Mouse (Mus musculus): ENCODE results near the gene Dock4.

The Dock4 gene

DNA sequence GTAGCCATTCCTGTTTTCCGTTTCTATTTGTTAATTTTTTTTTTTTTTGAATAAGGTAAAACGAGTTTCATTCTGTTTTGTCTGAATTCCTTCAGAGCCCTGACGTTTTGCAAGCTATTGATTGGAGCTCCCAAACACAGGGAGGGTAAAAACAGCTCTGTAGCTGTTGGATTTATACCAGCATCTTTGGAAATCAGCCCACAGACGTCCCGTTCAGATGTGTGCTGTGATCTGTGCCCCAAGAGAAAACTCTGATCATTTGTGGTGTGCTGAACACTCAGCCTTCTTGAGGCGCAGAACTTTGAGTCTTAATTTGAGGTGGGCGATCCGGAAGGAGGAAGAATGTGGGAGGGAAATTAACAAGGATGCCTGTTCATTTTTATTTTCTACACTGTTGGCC is 62.7 kb downstream of the Dock4 start:
- no peak for DNase-seq (ENCODE audit: extremely low spot score)

DNA sequence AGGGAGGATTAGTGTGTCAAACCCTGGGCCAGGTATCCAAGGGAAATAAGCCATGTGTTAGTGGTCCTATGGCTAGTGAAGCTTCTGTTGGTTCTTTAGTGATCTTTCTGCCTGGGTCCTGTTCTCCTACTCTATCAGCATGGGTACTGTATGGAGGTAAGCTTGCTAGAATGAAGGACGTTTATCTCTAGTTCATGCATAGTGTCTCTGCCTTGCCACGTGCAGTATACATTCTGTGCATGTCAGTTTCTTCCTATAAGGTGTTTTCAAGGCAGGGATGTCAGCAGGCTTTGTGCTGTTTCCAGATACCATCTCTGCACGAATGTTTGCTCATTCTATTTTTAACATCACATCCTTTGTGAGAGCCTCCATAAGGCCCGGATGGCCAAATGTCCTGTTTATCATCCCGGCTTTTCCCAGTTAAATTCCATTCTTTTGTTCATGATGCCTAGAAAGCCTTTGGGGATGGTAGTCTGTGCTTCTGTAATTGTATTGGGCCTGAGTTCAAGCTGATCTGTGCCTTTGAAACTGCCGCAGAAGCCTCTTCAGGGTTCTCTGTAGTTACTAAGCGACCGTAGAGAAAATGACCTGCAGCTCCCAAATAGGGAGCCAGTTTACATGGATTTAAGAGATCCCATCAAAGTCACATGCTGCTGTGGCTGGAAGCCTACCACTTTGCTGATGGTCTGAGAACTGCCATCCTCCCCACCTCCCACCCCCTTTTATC is 66.1 kb downstream of the Dock4 start:
- DNase-seq (ENCODE audit: extremely low spot score), result no peak

DNA sequence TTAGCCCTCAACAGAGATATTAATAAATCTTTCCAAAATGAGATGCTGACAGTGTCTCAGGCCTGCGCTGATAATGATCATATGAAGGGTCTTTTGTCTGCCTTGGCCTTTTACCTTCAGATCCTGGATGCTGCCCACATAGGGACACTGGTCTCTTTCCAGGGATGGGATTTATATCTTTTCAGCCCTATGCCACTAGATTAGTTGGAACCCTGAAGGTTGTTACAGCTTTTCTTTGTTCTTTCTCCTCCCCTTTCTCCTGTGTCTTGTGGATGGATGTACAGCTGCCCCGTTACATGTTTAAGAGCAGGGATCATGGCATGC is 66.6 kb downstream of the Dock4 start:
- no peak for DNase-seq (ENCODE audit: extremely low spot score)

DNA sequence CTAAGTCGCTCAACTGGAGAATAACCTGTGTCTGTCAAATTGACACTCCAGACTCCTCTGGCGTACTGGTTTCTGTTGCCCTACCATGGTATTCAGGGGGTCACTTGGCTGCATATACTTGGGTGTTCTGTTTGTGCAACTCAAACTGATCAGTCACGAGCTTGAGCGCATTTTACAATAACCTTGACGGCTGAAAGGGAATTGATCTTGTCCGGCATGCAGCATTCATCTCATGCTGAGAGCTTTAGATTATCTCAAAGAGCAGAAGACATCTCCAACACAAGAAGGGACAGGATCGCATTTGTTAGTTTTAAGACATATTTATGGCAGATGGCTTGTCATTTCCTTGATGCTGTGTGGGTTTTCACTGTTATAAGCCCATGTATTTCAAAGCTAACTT is 67.2 kb downstream of the Dock4 start:
- DNase-seq (ENCODE audit: extremely low spot score), result no peak

DNA sequence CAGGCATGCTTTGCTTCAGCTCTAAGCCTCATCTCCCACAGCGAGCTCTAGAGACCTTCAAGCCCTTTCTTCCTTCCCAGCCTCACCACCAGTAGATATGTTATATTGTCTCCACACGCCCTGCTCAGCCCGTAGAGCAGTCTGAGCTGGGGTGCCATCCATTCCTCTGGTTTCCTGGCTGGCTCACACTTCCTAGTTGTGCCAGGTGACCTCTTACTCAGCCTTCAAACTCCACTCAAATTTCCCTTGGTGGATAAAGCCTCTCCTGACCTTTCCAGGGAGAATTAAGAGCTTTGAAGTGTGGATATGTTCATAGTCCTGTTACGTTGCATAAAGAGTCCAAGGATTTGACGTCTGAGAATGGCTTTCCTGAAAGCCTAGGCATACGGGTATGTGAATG is 68.3 kb downstream of the Dock4 start:
- no peak for DNase-seq (ENCODE audit: extremely low spot score)

DNA sequence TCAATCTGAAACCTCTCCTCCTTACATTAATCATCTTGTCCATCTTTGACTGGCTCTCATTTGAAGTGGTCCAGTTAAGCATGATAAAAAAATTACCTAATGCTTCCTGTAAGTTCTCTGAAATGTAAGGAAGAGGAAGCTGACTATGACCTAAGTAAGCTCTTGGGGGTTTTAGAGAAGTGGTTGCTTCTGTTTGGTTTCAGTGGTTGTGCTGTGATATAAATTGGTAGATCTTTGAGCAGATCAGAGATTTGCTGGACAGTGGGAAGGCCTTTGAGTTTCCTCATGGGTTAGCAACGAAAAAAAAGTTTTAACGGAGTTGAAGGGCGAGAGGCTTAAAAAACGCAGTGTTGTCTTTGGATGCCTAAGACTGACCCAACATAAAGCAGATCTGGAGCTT is 76.7 kb downstream of the Dock4 start:
- DNase-seq (ENCODE audit: extremely low spot score), result no peak

DNA sequence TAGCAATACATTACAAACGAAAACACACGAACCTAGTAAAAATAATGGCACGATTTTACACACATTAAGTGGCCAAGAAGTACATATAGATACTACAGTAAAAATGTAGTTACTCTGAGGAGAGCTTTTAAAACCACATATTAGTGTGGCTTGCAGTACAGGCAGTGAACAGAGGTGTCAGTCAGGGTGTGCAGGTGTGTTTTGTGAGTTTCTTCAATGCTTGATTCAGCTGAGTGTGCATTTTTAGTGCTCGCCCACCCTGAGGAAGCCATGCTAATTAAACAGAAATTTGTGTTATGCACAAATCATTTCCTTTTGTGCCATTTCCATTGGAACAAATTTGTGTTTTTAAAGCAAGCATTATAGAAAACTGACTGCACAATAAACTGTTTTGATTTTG is 77.3 kb downstream of the Dock4 start:
- no peak for DNase-seq (ENCODE audit: extremely low spot score)

DNA sequence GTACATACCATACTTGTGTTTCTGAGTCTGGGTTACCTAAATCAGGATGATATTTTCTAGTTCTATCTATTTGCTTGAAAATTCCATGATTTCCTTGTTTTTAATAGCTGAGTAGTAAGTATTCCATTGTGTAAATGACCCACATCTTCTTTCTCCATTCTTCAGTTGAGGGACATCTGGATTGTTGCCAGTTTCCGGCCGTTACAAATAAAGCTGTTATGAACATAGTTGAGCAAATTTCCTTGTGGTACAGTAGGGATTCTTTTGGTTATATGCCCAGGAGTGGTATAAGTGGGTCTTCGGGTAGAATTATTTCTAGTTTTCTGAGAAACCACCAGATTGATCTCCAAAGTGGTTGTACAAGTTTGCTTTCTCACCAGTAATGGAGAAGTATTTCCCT is 79.3 kb downstream of the Dock4 start:
- DNase-seq (ENCODE audit: extremely low spot score), result no peak

DNA sequence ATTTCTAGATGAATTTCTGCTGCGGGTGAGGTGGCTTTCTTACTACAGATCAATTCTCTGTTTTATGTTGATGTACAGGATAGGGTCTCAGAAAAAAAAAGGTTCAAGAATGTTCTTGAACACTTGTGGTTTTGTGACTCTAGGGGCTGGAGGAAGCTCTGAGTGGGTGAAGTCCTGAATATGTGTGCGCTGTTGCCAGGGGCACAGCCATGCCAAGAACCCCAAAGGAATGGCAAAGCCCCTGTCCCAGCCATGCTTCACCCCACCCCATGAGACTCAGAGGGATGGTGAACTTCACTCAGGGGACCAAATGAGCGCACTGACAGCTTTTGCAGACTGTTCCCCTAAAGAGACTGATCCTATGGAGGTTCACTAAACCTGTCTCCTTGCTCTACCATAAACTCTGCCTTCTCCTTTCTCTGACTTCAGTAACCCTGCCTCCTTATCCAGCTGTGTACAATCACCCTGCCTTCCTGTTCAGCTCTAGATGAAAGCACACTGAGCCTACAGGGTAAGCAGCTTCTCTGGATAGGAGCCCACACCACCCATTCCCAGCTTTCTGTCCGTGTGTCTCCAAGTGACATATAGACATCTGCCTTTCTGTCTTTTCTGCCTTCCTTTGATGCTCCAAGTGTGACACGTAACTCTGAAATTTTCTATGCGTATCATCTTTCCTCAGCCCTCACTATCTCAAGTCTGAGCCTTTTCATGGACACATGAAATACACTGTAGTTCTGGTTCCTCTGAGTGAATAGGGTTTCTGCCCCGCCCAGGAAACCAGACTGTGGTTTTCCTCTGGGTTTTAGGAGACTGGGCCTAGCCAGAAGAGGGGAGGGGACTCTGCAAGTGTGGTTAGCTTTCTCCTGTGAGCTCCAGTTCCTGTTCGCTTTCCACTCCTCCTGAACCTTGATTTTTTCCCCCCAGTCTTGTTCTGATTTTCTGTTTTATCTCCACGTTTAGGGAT is 90.2 kb downstream of the Dock4 start:
- no peak for DNase-seq (ENCODE audit: extremely low spot score)

DNA sequence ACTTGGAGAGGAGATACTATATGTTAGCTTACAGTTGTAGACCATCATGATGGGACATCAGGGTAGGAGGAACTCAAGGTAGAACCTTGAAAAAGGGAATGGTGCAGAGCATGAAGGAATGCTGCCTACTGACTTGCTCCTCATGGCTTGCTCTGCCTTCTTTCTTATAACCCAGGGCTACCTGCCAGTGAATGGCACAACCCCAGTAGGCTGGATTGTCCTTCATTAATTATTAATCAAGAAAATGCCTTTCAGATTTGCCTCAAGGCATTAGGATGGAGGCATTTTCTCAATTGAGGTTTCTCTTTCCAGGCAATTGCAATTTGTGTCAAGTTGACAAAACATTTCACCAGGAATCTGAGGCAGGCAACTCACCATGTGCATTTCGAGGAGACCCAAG is 92.1 kb downstream of the Dock4 start:
- DNase-seq (ENCODE audit: extremely low spot score), result no peak

DNA sequence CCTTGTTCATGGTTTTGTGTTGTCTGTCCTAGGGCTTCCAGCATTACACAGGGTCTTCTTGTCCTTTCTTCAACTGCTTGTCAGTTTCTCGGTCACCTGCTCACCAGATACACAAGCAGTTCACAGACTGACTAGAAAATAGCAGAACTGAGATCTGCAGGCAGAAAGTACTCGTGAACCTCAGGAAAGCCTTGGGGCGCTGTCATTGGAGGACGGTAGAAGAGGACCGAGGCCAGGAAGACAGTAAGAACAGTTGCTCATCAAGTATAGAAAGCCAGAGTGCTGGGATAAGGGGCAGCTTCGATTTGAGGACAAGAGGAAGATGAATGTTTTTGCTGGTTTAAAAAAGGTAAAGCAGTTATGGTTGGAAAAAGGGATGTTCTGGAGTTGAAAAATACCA is 92.6 kb downstream of the Dock4 start:
- no peak for DNase-seq (ENCODE audit: extremely low spot score)

DNA sequence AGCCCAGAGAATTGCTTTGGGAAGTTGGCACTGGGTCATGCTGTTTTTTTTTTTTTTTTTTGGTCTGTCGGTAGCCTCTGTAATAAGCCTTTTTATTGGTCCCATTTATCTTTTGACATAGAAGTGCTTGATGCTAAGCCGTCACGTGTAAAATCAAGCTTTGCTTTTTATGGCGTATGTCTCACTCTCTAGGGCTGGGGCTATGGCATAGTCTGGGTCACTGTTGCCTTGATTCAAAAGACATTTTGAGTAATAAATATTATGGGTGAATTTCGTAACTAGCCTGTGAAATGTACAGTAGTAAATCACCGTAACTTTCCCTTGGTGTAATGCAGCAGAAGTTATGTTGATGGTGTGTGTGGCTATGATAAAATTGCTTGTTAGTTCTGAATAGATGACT is 93.0 kb downstream of the Dock4 start:
- DNase-seq (ENCODE audit: extremely low spot score), result no peak

DNA sequence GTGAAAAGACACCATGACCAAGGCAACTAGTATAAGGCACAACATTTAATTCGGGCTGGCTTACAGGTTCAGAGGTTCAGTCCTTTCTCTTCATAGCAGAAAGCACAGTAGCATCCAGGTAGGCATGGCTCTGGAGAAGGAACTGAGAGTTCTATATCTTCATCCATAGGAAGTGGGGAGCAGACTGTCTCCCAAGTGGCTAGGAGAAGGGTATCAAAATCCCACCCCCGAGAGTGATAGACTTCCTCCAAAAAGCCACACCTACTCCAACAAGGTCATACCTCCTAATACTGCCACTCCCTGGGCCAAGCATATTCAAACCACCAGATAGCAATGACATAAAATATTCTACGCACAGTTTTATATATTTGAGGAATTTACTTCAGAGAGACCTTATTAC is 98.5 kb downstream of the Dock4 start:
- no peak for DNase-seq (ENCODE audit: extremely low spot score)

DNA sequence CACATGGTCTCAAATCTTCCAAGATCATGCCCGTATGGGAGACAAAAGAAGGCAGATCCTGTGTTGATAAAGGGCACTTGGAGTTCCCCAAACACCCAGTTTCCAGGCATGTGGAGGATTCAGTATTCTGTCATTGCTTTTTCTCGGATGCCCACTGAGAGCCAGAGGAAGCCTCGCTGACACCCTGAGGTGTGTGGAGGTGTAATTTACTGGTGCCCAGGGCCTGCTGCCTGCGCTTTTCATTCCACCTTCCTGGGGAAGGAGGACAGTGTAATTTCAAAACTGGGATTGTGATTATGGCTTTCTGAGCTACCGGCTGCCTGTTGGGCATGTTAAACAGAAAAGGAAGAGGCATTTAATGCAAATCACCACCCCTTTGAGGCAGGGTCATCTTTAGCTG is 101.1 kb downstream of the Dock4 start:
- DNase-seq (ENCODE audit: extremely low spot score), result no peak

DNA sequence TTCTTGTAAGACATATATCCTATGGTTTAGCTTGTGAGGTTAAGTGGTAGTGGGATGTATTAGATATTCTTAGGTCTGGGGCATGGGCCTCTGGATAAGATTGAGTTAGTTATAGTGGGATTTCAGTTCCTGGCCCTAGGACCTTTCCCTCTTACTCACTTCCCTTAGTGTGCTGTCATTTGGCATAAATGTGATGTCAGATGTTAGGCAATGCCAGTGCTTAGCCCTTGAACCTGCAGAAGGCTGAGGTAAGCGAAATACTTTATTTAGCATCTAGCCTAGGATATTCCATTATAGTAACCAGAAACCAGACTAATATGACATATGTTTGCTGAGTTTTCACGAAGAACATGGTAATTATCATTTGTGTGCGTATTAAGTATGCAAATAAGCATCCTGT is 105.6 kb downstream of the Dock4 start:
- DNase-seq (ENCODE audit: extremely low spot score), result no peak

DNA sequence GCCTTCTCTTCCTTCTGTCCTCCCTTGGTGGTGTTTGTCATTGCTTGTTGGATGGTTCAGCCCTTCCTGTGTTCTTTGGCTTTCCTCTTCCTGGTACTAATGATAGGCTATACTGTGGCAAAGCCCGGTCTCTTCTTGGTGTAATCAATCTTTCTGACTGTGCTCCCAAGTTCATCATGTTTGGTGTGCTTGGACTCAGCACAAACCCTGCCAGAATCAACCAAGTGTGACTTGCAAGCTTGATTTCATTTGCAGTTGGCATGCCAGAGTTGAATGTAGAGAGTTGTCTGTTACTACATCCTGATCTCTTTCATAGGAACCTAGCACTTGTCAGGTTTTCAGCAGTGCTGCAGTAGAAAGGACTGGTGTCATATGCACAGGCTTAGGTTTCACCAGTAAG is 106.4 kb downstream of the Dock4 start:
- no peak for DNase-seq (ENCODE audit: extremely low spot score)

DNA sequence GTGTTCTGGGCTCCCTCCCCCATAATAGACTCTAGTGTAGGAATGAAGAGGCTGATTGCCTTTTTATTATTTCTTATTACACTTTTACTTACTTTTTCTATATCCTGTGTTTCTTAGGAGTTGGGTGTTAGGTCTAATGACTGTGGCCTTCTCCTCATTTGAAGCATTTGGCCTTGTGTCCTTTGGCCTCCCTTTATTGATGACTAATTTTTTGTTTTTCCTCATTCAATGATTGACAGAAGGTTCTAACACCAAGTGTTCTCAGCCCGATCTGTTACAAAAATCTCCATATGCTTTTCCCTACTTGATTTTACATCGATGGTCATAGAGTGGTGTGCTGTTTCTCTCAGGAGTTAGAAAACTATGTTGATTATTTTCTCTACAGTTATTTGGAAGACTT is 108.2 kb downstream of the Dock4 start:
- DNase-seq (ENCODE audit: extremely low spot score), result no peak

DNA sequence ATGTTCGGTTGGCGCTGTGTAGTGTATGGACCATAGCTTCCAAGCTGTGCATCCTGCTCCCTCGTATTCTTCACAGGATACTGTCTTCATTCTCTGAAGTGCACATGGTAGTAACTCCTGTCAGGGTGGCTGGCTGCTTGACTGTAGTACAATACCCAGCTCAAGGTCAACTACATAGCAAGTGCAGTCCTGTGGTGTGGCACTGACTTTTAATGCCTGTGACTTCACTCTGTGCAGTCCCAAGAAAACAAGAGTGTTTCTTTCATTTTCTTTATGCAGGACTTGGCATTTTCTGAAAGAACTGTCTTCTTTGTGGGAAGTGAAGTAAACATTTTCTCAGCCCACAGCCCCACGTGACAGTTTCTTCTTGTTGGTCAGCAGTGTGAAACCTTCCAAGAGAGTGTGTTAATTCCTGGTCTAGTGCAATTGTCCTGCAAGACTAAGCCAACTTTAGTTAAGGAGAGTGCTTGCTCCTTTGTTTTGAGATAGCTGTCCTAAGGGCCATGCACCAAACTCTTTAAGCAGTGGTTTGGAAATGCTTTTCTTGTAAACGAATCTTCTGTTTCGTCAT is 109.3 kb downstream of the Dock4 start:
- no peak for DNase-seq (ENCODE audit: extremely low spot score)

DNA sequence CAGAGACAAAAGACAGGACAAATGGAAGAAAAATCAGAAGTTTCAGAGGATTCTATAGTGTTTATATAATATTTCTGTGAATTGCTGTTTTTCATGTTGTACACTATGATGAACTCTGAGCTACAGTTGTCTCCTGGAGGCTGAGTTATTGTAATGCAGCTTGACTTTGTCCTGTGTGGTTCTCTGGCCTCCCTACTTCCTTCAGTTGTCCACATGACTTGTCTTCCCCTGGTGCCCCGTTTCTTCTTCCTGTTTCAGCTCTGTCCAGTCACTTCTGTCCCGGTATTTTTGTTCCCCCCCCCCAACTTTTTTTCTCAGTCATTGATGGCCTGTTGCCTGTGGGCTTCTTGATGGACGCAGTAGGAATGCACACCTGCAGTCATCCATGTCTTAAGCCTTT is 112.8 kb downstream of the Dock4 start:
- DNase-seq (ENCODE audit: extremely low spot score), result no peak

DNA sequence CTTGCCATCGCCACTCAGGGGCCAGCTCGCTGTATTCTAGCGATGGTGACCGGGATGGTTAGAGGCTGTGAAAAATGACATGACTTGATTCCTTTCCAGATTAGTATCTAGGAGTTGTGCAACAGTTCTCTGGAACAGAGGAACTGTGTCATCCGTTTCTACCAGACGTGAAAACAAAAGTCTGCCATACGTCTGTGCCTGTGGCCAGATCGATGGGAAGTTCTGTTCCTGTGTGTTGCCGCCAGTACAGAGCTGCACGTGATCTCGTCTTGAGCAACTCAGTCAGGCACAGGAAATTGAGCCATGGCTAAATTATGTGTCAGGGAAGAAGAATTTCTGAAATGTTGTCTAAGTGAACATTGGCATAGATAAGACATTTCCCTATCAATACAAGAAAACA is 113.4 kb downstream of the Dock4 start:
- DNase-seq (ENCODE audit: extremely low spot score), result no peak

DNA sequence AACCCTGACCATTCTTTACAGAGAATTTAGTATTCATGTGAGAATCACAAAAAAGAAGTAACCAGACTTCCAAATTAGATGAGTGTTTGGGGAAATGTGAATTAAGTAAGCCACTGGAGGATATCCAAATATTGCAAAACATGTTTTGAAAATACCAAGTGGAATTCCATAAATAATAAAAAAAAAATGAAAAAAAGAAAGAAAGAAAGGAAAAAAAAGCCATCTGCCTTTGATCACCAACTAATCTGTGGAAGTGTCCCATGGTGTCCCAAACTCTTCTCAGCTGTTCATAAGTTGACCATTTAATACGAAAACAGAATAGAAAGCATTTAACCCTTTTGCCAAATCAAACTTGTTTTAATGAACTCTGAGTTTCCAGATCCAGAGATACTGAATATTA is 118.0 kb downstream of the Dock4 start:
- DNase-seq (ENCODE audit: extremely low spot score), result no peak

DNA sequence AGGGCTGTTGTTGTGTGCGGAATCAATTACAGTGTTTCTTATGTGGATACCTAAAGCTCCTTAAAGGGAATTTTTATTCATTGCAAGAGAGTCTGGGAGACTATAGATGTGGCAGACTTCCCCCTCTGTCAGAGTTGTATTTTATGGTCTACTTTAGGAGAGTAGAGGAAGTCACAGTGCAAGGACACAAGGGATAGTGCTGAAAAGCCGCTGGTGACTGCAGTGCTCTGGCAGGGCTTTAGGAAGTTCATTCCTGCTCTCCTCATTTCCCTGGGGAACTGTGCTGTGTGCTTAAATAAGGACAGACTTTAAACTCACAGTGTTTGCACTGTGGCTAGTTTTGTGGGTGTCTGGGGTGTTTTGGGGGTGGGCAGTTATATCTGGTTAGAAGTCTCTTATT is 118.5 kb downstream of the Dock4 start:
- DNase-seq (ENCODE audit: extremely low spot score), result no peak

DNA sequence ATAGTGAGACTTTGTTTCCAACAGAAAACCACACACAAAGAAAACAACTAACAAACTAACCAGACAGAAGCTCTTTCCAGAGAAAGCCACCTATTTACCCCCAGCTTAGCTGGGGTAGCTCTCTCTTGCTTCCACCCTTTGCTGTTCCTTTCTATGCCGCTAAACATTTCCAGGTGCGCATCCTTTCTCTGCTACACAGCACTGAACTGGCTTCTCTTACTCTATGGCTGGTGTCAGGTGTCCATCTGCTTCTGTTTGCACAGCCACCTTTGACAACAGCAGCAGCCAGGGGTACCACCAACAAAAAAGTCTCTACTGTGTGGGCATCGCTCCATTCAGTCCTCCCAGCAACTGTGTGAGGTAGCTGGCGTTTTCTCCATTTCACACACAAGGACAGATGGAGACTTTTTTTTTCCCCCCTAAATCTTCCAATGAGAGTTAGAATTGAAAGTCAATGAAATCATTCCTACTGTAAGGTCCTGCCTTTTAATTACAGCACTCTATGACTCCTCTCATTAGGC is 122.7 kb downstream of the Dock4 start:
- no peak for DNase-seq (ENCODE audit: extremely low spot score)

All from embryo, embryonic 9.5 days (tissue).